Mouse (Mus musculus): ENCODE results near the gene Wasf2.
"Not testable (repeated sequence)": the region's sequence is repeated elsewhere in the genome, so short reads cannot be mapped to it uniquely, and the experiment has no call there.

Gene Wasf2

DNA sequence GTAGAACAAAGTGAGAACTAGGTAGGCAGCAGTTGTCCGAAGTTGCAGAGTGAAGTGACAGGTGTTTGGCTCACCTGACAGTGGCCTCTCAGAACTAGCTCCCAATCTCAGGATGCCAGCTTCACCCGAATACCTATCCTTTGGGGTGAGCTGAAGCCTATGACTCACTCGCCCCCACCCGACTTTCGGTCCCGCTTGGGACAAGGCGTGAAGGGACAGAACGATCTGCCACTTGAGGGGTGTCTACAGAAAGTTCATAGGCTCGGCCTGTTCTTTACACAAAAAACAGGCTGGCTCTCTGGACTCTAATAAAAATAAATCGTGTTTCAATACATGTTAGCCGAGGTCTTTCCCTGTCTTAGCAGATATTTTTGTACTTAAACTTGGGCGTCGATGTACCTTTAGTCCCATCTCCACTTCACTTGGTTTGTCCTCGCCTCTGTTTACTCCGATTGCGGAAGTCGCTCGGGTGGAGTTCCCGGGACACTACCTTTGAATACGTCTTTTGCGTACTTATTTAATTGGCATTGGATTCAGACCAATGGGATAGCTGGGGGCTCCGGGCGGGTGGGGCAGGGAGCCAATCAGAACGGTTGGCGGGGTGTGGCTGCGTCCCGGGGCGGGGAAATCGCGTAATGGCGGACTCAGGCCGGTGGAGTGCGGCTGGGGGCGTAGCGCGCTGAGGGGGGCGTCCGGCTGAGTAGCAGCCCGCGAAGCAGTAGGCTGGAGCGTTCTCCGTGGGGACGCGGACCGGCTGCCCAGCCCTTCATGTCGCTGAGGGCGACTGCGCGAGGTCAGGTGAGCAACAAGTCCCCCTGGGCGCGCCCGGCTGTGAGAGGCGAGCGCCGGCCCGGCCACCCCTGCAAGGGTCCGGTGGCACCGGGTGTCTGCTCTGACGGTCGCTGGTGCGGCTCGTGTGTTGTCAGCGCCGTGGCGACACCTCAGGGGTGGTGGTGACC, at the start of gene Wasf2:
Wasf2 (plus strand) TSS at position 575 of the 959 bp plus-strand sequence.
- DNase-seq = peak; percentile 92 to 94

DNA sequence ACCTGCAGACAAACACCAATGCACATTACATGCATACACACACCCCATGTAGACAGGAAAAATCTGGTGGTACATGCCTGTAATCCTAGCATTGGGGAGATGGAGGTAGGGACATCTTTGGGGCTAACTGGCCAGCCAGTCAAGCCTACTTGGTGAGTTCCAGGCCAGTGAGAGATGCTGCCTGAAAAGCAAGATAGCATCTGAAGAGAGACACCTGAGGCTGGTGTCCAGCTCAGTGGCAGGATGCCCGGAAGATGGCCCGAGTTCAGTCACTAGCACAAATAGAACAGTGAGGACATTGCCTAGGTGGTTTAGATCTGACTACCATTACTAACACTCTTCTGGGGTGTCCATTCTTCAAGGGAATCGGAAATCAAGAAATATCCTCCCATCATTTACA, 49.4 kb upstream of the Wasf2 start:
- no peak for DNase-seq

DNA sequence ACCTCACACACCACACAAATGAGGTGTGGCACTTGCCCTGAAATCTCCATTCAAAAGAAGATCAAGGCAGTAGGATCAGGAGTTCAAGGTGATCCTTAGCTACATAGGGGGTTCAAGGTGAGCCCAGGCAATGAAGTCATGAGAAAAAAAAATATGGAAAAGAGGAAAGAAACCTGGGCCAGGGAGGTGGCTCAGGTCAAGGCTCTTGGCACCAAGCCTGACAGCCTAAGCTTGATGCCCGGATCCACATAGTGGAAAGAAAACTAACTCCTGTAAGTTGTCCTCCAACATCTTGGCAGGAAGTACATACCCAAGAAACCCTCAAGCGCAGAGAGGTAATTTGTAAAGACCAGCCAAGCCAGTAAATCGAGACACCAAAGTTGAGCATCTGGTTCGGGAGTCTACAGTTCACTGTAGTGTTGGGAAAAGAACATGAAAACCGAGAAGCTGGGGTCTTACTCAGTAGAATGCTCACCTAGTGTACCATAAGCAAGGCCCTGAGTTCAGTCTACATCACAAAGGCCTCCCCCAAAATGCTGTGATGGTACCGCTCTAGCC, 48.0 kb upstream of the Wasf2 start:
- peak; percentile 60 to 61 for DNase-seq

DNA sequence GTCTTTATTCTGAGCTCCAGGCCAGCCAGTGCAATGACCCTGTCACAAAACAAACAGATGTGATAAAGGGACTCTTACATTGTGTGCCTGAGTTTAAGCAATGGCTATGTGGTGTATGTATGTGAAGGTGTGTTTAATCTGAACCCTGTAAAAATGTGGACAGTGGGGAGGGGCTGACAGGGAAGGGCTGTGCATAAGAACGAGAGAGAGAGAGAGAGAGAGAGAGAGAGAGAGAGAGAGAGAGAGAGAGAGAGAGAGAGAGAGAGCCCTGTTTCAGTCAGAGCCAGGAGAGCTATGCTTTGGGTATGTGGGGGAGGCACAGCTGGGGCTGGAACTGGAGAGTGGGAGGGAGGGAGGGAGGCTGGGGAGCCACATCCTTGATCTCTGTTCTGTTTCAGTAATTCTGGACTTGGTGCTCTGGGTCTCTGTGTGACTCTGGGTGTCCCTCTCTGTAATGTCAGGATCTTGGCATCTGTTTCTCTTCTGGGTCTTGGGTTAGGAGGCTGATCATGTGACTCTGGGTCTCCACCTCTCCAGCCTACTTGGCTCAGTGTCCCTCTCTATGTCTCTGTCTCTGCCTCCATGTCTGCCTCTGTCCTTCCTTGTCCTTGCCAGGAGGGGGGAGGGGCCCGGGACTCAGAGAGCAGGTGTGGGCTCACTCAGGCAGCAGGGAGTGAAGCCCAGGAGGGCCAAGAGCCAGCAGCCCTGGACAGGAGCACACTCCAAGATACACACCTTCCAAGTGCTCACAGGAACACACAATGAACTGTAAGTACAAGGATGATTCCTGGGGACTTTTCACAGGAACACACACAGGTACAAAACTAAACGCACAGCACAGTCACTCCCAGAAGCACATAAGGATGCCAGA, 46.1 kb upstream of the Wasf2 start:
- peak; percentile 90 to 95 for DNase-seq

DNA sequence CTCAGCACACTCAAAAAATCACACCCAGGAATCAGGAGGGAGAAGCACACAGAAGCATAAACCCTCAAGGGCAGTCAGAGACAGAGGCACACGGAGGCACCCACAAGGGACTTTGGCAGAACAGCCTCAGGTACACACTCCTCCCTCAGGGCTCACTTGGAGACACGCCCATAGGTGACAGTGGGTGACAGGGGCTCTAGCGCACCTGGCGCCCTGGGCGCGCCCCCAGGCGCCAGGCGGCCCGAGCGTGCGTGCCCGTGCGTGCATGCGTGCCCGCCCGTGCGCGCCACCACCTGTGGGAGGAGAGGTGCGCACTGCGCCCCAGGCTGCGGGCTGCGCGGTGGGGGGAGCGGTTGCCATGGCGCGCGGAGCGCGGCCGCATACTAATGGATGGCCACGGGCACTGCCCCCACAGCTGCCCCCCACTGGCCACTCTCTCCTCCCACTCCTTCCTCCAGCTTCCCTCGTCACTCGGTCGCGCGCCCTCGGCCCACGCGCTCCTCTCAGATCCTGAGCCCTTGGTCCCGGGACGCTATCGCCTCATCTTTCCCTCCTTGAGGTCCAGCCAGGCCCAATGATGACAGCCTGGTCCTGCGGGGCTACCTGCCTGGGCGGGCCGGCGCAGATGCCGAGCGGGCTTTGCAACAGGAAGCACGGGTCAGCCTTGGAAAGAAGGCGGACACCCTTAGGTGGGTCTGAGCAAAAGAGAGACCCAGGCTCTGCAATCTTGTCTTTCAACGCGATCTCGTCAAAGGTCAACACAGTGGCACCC, 45.1 kb upstream of the Wasf2 start:
- DNase-seq = peak; percentile 67 to 69

DNA sequence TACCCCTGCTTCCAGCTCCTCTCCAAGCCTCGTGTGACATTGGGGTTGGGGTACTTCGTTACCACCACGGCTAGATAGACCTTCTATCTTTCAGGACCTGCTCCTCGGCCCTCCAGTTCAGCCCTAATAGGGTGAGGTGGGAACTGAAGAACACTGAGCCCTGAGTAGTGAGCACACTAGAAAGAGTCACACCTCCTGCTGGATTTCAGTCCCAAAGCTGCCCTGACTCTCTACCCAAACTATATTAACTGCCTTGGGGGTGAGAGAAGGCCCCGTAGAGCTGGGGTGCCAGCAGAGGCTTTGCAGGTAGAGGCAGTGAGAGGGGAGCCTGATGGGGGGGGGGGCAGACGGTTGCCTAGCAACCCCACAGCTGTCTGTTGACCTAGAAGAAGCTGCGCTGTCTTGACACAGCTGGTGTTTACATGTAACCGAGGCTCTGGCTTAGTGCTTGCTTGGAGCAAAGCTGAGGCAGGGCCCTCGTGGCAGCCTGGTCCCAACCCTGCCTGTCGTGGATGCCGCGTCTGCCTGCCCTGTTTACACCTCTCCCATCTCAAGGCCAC, 44.4 kb upstream of the Wasf2 start:
- DNase-seq = no peak

DNA sequence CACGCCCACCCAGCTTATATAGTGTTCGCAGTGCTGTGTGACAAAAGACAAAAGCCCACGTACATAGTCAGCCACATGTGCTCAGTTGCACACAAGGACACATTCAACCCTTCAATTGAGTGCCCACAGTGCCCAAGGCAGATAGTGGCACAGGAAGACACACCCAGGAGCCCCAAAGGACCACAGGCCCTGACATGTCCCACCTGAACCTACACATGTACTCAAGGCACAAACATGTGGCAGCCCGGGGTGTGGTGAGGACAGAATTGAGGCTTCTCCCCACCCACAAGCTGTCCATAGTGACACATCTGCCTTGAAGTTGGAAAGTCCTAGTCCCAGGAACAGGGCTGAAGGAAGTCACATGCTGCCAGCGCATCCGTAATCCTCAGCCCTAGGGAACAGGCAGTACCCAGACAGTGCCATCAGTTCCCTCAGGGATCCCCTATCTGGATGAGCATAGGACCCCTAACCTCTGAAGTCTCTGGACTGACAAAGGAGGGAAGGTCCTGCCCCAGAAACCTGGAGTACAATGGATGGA, 43.1 kb upstream of the Wasf2 start:
- no peak for DNase-seq

DNA sequence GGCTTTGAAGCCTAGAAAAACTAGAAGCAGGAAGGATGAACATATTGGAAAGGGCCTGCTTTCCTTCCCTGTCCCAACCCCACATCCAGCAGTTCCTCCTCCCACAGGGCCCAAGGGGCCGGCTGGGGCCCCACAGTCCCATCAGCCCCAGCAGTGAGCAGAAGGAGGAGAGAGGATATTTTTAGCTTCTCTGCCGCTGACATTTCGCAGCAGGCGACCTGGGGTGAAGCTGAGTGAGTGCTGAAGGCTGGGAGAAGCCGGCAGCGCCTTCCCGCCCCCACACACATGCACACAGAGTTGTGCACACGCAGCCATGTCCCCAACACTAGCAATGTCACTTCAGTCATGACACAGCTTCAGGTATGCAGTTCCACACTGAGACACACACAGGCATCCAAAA, 42.5 kb upstream of the Wasf2 start:
- DNase-seq = no peak

DNA sequence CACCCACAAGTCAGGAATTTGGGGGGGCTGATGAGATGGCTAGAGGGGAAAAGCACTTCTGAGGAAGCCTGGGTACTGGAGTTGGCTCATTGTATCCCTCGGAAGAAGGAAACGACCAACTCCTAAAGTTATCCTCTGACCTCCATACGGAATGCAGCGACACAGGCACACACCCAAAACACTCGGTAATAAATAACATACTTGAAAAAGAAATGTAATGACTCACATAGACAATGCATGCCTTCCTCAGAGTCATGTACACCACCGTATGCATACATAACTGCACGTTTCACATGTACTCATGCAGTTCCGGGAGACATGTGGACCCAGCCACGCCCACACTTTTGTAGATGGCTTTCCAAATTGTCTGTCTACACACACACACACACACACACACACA, 41.0 kb upstream of the Wasf2 start:
- DNase-seq = no peak

DNA sequence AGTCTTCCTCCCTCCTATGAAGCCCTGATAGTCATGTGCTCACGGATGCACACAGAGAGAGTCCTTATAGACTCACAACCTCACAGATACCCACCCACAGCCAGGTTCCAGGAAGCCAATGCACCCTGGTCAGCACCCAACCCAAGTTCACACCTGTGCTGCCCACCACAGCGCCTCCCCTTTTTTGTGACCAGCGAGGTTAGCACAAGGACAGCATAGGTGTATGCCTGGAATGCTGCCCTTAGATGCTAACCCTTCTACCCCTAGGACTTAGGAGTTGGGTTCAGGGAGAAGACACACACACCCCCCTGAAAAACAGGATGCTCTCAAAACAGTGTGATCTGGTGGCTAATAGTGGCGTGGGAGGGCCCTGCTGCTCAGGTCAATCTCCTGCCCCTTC, 40.5 kb upstream of the Wasf2 start:
- DNase-seq = no peak

DNA sequence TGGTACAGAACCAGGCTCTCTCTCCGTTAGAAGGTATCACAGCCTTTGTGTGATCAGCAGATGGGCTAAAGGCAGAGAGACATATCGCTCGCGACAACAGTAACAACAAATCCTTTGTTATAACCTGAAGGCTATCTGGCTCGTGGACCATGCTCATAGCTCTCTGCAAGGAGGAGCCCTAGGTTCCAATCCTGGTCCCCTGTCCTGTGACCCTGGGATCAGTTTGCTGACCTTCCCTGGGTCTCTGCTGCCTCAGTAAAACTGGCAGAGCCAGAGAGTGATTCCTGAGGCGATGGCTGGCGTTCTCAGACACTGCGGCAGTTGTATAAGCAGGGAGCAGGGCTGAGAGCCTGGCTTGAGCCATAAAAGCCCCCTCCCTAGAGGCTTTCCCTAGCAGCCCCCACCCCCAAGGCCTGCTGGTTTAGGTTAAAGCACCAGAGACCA, 40.0 kb upstream of the Wasf2 start:
- no peak for DNase-seq

DNA sequence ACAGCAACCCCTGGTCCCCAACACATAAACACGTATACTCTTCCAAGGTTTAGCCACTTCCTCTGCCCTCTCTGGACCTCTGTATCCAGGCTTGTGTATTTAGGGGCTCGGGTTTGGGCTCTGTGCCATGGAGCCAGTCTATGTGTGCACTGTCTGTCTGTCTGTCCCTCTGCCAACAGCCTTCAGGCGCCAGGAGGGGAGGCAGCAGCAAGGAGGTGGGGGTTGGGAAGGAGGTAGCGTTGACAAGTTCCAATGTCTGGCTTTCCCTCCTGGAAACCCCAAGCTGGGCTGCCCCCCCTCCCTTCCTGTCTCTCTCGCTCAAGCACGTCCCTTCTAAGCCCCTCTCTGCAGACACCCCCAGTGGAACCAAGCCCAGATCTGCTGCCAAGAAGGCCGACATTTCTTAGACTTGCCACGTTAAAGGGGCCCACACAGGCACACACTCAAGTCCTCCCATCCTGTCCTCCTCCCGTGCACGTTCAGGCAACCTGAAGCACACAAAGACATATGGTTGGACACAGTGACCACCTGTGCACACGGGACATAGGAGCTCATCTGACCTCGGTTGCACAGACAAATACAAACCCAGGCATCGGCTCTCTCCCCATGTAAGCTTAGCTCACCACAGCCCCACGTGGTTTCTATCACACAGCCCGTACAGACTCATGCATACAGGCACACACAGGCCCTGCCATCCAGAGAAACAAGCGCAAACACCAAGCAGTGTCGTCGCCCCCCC, 39.4 kb upstream of the Wasf2 start:
- DNase-seq = no peak

DNA sequence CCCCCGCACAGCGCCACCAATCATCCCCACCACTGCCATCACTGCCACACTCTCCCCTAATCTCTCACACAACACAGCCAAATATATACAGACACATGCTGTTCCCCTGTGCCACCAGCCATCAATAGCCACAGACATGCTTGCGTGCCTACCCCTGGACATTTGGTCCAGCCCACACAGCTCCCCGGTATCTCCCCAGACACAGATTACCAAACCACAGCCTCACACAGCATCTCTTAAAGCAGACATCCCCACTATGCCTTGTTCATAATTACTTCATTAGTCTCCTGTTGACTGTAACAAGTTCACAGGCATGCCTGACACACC, 38.9 kb upstream of the Wasf2 start:
- DNase-seq = no peak

DNA sequence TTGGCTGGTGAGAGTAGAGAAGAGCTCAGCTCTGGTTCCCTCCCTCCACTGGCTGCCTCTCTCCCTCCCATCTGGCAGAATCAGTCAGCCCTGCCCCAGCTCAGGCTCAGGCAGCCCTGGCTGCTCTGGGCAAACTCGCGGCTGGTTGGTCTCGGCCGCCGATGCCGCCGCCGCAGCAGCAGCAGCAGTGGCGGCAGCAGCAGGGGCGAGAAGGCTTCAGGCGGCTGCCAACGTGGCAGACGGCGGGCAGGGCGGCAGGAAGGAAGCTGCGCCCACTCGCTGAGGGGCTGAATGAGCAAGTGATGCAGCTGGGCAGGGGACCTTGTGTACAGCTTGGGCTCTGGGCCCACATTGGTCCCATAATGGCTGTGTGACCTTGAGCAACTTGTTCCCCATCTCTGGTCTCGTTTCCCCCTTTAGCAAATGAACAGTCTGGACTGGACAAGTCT, 37.8 kb upstream of the Wasf2 start:
- DNase-seq = peak in 1 of 2 experiments; percentile 55

DNA sequence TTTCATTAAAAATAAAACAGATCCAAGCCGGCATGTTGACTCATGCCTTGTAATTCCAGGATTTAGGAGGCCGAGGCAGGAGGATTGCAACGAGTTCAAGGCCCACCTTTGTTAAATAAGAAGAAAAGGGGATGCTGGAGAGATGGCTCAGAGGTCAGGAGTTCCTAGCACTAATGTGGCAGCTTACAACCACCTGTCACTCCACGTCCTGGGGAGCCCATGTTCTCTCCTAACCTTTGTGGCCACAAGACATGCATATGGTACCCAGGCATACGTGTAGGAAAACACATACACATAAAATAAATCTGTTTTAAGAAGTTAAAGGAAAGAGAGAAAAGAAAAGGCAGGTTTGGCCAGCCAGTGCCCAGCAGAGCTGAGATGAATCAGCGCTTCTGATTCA, 37.2 kb upstream of the Wasf2 start:
- DNase-seq = no peak

DNA sequence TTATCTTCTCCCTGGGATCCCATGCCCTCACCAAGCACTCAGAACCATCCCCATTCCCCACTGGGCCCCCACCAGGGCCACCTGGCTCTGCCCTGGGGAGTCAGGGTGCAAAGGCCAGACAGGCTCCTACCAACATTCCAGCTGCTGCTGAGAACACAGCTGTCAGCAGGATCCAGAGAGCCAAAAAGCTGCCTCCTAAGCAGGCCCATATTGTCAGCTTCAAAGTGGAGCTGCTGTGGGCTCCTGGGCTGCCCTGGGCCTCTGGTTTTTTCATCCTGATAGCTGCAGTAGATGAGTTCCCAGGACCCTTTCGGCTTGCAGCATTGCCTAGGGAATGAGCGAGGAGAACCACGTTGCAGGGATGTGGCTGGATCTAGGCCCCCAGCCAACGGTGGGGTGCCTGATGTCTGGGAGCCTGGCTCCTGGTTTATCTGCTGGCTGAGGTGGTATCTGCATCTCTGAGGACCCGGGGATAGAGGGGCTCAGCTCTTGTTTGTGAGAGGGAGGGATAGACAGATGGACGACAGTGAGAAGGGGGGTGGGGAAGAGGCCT, 36.7 kb upstream of the Wasf2 start:
- peak; percentile 63 to 65 for DNase-seq

DNA sequence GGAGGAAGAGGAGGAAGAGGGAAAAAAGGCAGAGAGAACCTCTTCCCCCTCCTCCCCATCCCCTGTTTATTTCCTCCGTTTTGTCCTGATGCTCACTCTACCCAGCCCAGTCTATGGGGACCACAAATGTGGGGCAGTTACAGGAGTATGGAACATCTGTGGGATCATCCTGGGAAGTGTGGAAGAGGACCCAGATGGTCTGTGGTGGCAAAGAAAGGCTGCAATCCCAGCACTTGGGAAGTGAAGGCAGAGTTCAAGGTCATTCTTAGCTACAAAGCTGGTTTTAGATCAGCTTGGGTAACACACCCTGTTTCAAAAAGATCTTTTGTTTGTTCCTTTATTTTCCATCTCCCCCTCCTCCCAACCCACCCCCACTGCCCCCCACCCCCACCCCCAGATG, 36.0 kb upstream of the Wasf2 start:
- no peak for DNase-seq

DNA sequence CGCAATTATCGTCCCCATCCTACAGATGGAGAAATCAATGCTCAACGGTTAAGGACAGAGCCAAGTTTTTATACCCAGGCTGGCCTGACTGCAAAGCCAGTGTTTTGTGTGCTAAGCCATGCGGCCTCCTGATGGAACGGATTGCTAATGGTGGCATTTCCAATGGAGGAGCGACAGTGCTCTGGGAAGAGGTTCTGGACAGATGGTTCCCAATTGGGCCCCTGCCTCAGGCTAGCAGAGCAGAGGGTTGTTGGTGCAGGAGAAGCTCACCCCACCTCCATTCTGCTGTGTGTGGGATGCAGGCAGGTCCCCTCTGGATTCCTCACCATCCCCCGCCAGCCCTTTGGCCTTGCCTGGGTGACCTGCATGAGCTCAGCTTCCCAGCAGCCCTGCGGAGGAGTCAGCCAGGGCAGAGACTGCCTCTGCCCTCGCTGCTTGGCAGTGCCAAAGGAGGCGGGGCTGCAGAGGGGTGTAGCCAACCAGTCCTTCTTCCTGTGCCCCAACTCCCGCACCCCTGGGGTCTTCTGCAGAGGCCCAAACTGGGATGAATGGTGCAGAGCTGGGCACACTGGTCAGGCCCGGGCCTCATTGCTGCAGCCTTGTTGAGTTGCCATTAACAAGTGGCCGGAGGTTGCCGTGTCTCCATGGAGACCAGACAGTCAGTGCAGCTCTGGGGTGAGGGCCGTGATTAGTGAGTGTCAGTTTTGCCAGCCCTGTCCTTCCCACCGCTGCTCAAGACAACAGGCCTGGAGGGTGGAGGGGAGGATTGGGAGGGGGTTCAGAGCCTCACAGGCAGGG, 35.2 kb upstream of the Wasf2 start:
- DNase-seq = peak; percentile 91 to 93

DNA sequence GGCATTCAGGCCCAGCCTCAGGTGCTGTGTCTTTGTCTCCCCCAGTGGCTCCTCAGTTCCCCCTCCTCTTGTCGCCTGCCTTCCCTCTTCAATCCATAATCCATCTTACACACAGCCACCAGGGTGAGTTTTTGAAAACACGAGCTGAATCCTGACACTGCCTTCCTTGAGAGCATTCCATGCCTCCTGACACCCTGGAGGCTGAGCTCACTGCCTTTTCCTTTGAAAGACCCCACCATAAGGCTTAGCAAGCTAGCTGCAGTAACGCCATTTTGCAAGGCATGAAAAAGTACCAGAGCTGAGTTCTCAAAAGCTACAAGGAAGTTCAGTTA, 34.6 kb upstream of the Wasf2 start:
- not testable (repeated sequence) for DNase-seq

DNA sequence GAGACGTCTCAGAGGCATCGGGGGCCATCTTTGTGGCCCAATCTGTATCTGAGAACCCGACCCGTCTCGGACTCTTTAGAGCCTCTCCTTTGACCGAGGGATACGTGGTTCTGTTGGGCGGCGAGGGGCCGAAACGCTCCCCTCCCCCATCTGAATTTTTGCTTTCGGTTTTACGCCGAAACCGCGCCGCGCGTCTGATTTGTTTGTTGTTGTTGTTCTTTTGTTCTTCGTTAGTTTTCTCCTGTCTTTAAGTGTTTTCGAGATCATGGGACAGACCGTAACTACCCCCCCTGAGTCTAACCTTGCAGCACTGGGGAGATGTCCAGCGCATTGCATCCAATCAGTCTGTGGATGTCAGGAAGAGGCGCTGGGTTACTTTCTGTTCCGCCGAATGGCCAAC, 33.6 kb upstream of the Wasf2 start:
- DNase-seq = not testable (repeated sequence)

Data from kidney, adult 8-10 months (tissue).